Mouse (Mus musculus) frontal cortex, adult (tissue): ENCODE results near the gene Entr1.

Experiments
- ATAC-seq: cut with Nextera tagmentation; 2 replicates; pipeline ENCODE4 v1.9.2; 2017; ENCODE audit warnings: mild to moderate bottlenecking, moderate library complexity, mixed read lengths; ENCODE audit not compliant: low TSS enrichment

Gene Entr1

GRCm38 (mm10) chr2:26348241-26348640 lies 40.9 kb downstream of the Entr1 start:
- ATAC-seq, result no peak

DNA sequence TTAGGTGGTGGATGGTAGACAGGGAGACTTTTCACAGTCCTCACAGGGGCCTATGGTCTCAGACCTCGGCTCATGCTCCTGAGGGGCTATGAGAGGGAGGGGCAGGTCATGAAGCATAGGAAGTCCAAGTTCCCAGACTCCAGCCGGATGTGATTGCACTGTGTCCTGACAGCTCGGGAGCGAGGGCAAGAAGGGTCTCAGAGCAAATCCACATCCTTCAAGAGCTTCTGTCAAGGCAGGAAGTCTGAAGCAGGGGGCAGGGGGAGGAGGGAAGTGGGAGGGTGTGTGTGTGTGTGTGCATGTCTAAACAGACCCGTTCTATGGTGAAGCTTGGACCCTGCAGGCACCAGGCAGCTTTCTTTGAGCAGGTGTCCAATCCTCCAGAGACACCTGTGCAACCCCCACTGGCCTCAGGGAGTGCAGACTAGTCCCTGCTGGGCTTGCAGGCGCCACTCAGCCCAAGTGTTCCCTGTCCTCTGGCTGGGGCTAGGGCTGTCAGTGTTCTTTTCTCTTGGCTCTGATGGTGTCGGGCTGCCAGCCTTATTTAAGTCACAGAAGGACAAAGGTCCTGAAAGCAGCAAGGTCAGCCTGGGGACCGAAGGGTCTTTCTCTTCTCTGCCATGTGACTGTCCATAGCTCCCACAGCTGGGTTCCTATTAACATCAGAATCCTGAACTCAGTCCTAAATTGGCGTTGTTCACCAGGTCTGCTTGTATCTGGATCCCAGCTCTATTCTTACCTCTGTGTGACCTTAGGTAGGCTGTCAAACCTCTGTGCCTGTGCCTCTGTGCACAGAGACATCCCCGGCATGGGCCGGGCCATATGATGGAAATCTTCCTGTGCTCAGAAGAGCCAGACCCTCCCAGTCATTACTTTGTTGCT lies 46.3 kb downstream of the Entr1 start:
- ATAC-seq, result no peak

DNA sequence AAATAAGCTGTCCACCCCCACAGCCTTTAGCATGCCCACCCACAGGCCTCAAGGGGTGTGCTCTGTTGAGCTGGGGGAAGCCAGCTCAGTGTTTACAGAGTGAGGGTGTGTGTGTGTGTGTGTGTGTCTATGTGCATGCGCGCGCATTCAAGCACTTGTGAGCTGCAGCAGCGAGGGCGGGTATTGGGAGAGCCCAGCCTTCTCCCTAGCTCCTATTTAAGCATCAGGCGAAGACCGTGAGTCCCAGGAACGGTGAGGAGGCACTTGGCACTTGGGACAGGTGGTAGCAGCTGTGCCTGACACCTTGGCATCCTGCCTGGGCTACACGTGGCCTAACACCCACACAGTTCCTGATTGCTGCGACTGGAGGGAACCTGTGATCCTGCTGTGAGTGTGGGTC lies 47.1 kb downstream of the Entr1 start:
- ATAC-seq, result peak; percentile 74

DNA sequence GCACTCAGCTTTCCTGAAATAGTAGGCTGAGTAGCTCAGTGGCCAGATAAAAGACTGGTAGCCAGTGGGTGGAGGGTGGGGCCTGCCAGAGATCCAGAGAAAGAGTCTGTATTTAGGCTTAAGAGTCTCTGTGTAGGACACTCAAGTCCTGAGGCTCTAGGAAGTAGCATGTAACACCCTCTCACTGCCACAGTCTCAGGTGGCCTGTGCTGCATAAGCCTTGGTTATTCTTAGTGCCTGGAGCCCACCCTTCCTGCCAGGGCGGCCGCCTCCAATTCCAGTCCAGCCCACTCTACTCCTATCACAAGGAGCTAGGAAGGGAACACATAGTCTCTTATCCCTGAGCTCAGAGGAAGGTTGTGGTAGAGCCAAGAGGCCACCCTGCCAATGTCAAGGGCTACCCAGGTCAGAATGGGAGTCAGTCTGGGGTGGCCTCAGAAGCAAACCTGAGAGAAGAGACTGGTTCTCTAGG lies 47.6 kb downstream of the Entr1 start:
- peak; percentile 70 for ATAC-seq

GRCm38 (mm10) chr2:26339204-26339551 lies 49.9 kb downstream of the Entr1 start:
- ATAC-seq, result no peak

- ATAC-seq, result no peak
Measured at GRCm38 (mm10) chr2:26338302-26339203, 50.6 kb downstream of the Entr1 start.
